Mouse (Mus musculus) kidney, embryonic 16.5 days (tissue): ENCODE measurements at regions not wholly inside any gene's neighbourhood (a gene's known extent, or its start where the extent isn't known, plus 50 kb on each side); places are given as distances from the start of the nearest gene placed in this dataset.

Source experiments
- ATAC-seq: fragments of 200-750 bp; cut with Nextera tagmentation; 2 replicates; pipeline ENCODE4 v1.8.0; 2017; ENCODE audit warnings: moderate TSS enrichment; ENCODE audit not compliant: low FRiP score, low TSS enrichment
- H3K27ac ChIP-seq: fragments of 300-500 bp; sonication (generic); 2 replicates; pipeline ENCODE4 v1.5.1; 2014; ENCODE audit warnings: low read length
- H3K27me3 ChIP-seq: fragments of 300-500 bp; sonication (generic); 2 replicates; pipeline ENCODE4 v1.6.1; 2014; ENCODE audit warnings: low read length, control low read depth, mixed read lengths; ENCODE audit not compliant: insufficient read depth
- H3K36me3 ChIP-seq: fragments of 300-500 bp; sonication (generic); 2 replicates; pipeline ENCODE4 v1.6.1; 2014; ENCODE audit warnings: low read length, control low read depth, mixed read lengths; ENCODE audit not compliant: insufficient read depth
- H3K4me1 ChIP-seq: fragments of 300-500 bp; sonication (generic); 2 replicates; pipeline ENCODE4 v1.6.1; 2014; ENCODE audit warnings: low read length, control low read depth, mixed read lengths; ENCODE audit not compliant: insufficient read depth
- H3K4me2 ChIP-seq: fragments of 300-500 bp; sonication (generic); replicated peaks from 2 replicates; pipeline ENCODE4 v1.6.1; 2014; ENCODE audit warnings: low read depth, low read length
- H3K4me3 ChIP-seq: fragments of 300-500 bp; sonication (generic); 2 replicates; pipeline ENCODE4 v1.5.1; 2014; ENCODE audit warnings: mild to moderate bottlenecking, low read length
- H3K9ac ChIP-seq: fragments of 300-500 bp; sonication (generic); replicated peaks from 2 replicates; pipeline ENCODE4 v1.6.1; 2014; ENCODE audit warnings: low read length
- H3K9me3 ChIP-seq: fragments of 300-500 bp; sonication (generic); 2 replicates; pipeline ENCODE4 v1.6.1; 2016; ENCODE audit warnings: low read length, control low read depth
- WGBS: fragments of 180-500 bp; shearing (Covaris S2); extraction: QIAGEN DNeasy Blood & Tissue Kit; methylation state at CpG from one replicate; pipeline ENCODE4 v1.1.7; 2014; 5-methylcytosine and 5-hydroxymethylcytosine counted together

DNA sequence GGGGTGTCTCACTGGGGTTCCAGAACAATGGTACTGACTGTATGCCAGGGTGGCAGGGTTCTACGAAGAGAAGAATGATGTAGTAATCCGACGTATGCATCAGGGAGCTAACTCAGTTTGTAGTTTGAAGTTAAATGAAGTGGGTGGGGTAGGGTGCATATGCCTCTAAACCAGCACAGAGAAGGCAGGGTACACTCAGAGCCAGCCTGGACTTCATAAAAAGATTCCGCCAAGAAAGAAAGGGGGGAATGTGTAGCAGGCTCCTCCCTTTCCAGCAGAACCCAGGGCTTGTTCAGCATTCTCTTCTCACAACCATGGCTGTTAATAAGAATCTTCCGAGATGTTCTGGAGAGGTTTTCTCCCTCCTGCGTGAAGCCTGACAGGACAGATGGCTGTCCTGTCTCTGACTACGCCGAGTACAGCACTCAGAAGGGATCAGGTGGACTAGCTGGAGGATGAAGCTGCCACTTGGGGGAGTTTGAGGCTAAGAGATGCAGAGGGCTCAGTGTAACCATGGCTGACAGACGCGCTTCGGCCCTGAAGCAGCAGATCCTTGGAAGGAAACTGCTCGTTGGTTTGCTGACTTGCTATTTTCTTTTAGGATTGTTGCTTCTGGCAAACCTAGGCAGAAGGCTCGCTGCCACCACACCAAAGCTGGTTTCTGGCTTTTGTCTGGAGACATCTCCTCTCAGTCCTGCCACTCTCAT, 143.4 kb upstream of the Plxnc1 start:
- no peaks in the 10 kb centered on the region for H3K36me3 ChIP-seq
- peak; percentile 84; the same call in 1 of the 2 replicates for ATAC-seq
- no peaks in the 10 kb centered on the region for H3K9me3 ChIP-seq
- peaks cover 4% of the 10 kb centered on the region for H3K4me1 ChIP-seq
- H3K4me2 ChIP-seq: no peak overlapping the region
- H3K4me3 ChIP-seq: no peak overlapping the region
- H3K9ac ChIP-seq: no peak overlapping the region
- 0 out of 2 replicates have a peak, but pooled peaks cover 4% of the 10 kb centered on the region for H3K27me3 ChIP-seq
- H3K27ac ChIP-seq: no peak overlapping the region
- WGBS: 39% methylated on average over 13 of the region's 13 CpGs

DNA sequence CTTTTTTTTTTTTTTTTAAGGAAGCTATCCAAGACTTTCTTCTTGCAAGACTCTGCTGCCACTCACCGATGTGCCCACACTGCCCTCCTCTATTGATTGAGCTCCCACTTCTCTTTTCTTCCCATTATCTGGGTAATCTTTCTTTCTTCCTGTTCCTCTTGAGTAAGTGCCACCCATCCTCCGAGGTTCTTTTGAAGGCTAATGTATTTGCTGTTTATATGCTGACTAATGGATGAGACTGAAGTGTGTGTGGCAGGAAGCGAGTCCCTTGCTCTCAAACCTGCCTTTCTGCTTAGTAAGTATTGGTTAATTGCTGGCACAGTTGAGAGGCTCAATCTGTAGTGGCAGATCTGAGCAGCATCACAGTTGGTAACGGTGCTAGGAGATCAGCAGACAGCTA, 142.1 kb upstream of the Plxnc1 start:
- no peak overlapping the region for H3K27ac ChIP-seq
- H3K27me3 ChIP-seq: peaks cover 4% of the 10 kb centered on the region; the same call in 1 of the 2 replicates
- peaks cover 4% of the 10 kb centered on the region for H3K4me1 ChIP-seq
- no peak overlapping the region for H3K4me3 ChIP-seq
- H3K9ac ChIP-seq: no peak overlapping the region
- no peak overlapping the region for H3K4me2 ChIP-seq
- no peak for ATAC-seq
- no peaks in the 10 kb centered on the region for H3K9me3 ChIP-seq
- 49% methylated on average over 4 of the region's 4 CpGs for WGBS
- no peaks in the 10 kb centered on the region for H3K36me3 ChIP-seq

DNA sequence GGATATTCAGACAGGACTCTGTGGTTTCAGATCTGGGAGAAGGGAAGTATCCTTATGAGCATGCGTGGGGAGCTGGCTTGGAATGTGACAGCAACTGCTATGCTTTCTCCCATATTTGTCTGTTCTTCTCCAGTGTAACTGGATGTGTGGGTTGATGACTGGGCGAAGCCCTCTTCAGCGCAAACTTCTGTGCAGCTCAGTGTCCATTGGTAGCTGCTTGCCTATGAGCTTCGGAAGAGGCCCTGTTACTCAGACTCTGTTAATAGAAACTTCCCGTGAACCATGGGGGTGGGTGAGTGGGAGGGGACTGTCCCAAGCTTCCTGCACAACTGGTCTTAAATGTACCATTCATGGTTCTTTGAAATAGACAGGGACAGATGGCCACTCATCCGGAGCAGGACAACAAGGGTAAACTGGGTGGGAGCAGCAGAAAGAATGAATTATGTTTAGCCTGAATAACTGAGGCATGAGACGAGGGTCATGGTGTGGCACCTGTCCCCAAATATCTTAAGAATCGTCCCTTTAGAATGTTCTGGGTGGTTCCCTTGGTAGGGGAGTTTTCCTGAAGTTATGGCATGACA, 141.1 kb upstream of the Plxnc1 start:
- WGBS: 62% methylated on average over 8 of the region's 8 CpGs
- Histone ChIP-seq H3K4me1 (peaks cover 4% of the 10 kb centered on the region), H3K9me3 (no peaks in the 10 kb centered on the region), H3K9ac (no peak overlapping the region), H3K27ac (no peak overlapping the region), H3K4me3 (no peak overlapping the region), H3K4me2 (no peak overlapping the region), H3K27me3 (peaks cover 4% of the 10 kb centered on the region; the same call in 1 of the 2 replicates), H3K36me3 (no peaks in the 10 kb centered on the region)
- no peak for ATAC-seq

DNA sequence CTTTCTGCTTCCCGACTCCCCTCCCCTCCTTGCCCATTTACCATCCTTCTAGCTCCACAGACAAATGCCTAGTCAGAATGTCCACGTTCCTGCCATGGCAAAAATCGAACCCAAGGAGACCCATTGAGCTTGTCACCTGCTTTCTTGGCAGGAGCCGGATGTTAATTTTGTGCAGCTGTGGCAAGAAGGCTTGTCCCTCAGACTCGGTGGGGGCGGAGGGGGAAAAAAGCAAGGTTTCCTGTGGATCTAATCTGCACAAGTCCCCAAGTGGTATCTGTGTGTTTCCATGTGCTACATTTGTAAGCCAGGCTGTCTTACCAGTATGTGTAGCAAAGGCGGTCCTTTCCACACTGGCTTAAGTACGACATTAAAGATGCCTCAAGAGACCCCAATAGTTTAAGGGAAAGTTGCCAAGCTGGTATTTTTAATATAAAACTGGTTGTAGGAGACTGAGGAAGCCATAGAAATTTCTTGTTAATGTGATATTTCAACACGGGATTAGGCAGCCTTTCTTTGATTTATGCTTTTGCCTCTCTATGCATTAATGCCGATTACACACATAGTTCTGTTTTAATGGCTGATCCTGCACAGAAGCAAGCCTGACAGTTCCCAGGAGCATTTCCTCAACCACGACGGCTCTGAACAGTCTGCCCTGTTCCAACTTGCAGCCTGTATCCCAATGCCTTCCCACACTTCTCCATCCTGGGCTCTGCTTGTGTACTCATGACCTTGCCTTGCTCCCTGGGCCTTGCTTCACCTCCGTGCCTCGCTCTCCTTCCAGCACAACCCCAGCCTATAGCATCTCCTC, 138.9 kb upstream of the Plxnc1 start:
- WGBS: 67% methylated on average over 14 of the region's 14 CpGs
- Histone ChIP-seq H3K9ac (no peak overlapping the region), H3K9me3 (no peaks in the 10 kb centered on the region), H3K4me2 (no peak overlapping the region), H3K4me1 (peaks cover 4% of the 10 kb centered on the region), H3K27me3 (peaks cover under 1% of the 10 kb centered on the region; the same call in 1 of the 2 replicates), H3K36me3 (no peaks in the 10 kb centered on the region), H3K27ac (no peak overlapping the region), H3K4me3 (no peak overlapping the region)
- ATAC-seq: no peak

DNA sequence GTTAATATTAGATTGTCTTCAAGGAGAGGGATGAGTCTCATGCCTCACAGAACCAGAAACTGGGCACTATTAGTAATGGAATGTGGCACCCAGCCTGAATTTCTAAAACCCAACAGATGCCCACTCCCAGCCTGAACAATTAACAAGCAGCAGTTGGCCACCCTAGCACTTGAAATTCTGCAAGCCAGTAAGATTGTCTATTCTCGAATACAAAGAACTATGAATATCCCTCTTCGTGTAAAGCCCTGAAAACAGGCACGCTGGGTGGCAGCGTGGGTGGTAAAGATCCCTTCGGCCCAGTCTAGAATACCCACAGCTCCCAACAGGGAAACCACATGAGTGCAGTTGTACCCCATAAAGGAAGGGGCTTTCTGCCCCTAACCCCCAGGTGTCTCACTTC, 138.0 kb upstream of the Plxnc1 start:
- Histone ChIP-seq H3K27me3 (no peaks in the 10 kb centered on the region; the same call in 1 of the 2 replicates), H3K4me1 (peaks cover 4% of the 10 kb centered on the region), H3K4me2 (no peak overlapping the region), H3K9ac (no peak overlapping the region), H3K27ac (no peak overlapping the region), H3K4me3 (no peak overlapping the region), H3K36me3 (no peaks in the 10 kb centered on the region), H3K9me3 (no peaks in the 10 kb centered on the region)
- 91% methylated on average over 5 of the region's 5 CpGs for WGBS
- ATAC-seq: no peak

DNA sequence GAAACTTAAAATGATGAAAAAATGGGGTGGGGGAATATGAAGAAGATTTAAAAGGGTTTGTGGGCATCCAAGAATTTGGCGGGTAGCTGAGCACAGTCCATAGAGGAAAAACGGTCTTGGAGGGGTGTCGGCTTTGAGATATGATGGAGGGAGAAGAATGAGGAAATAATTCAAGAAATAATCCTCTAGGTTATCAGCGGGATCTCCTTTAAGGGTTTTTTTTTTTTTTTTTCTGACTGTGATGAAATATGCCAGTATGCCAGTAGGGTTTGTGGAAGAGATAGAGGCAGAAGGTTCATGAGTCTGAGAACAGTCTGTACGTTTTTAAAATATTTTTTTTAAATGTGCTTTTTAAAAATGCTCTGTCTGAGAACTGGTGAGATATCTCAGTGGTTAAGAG, 135.3 kb upstream of the Plxnc1 start:
- no peaks in the 10 kb centered on the region; the same call in 1 of the 2 replicates for H3K27me3 ChIP-seq
- no peaks in the 10 kb centered on the region for H3K4me1 ChIP-seq
- ATAC-seq: no peak
- no peaks in the 10 kb centered on the region for H3K9me3 ChIP-seq
- no peak overlapping the region for H3K4me2 ChIP-seq
- WGBS: 87% methylated on average over 5 of the region's 5 CpGs
- H3K36me3 ChIP-seq: no peaks in the 10 kb centered on the region
- H3K27ac ChIP-seq: no peak overlapping the region
- no peak overlapping the region for H3K9ac ChIP-seq
- no peak overlapping the region for H3K4me3 ChIP-seq

DNA sequence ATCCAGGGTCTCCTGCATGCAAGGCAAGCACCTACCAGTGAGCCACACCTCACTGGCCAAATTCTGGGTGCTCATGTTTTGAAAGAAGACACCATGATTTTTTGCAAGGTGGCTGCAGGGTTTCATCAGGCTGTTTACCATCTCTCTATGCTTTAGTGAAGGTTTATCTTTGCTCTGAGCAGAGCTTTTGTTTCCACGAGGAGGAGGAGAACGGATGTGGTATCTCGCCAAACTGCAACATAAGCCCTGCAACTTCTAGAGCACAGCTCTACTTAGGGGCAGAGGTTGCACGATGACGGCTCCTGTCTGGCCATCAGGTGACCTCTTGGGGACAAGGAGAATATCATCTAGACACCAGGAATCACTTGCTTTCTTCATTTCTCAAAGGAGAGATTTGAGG, 131.8 kb upstream of the Plxnc1 start:
- no peak overlapping the region for H3K27ac ChIP-seq
- H3K27me3 ChIP-seq: no peaks in the 10 kb centered on the region
- H3K4me1 ChIP-seq: no peaks in the 10 kb centered on the region
- H3K4me3 ChIP-seq: no peak overlapping the region
- H3K9ac ChIP-seq: no peak overlapping the region
- no peaks in the 10 kb centered on the region for H3K36me3 ChIP-seq
- no peak for ATAC-seq
- no peaks in the 10 kb centered on the region for H3K9me3 ChIP-seq
- WGBS: 62% methylated on average over 5 of the region's 5 CpGs
- H3K4me2 ChIP-seq: no peak overlapping the region

DNA sequence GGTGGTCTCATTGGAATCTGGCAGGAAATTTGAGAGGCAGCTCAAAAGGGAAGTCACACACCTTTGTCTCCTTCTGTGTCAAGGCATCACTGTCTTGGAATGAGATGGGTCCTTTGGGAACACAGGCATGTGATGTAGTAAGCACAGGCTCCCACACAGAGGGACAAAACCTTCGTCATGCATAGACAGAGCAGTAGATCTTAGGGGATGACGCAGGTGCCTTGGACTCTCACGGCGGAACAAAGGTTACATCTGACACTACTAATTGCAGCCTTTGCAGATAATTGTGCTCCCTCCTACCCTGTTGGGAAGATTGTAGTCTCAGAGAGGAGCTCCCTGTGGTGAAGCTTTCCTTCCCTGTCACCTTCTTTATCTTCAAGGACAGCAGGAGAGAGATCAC, 131.3 kb upstream of the Plxnc1 start:
- WGBS: 68% methylated on average over 4 of the region's 4 CpGs
- H3K4me1 ChIP-seq: no peaks in the 10 kb centered on the region
- no peak overlapping the region for H3K27ac ChIP-seq
- no peak overlapping the region for H3K9ac ChIP-seq
- no peak overlapping the region for H3K4me2 ChIP-seq
- H3K4me3 ChIP-seq: no peak overlapping the region
- no peaks in the 10 kb centered on the region for H3K9me3 ChIP-seq
- no peaks in the 10 kb centered on the region for H3K27me3 ChIP-seq
- no peak for ATAC-seq
- H3K36me3 ChIP-seq: no peaks in the 10 kb centered on the region

DNA sequence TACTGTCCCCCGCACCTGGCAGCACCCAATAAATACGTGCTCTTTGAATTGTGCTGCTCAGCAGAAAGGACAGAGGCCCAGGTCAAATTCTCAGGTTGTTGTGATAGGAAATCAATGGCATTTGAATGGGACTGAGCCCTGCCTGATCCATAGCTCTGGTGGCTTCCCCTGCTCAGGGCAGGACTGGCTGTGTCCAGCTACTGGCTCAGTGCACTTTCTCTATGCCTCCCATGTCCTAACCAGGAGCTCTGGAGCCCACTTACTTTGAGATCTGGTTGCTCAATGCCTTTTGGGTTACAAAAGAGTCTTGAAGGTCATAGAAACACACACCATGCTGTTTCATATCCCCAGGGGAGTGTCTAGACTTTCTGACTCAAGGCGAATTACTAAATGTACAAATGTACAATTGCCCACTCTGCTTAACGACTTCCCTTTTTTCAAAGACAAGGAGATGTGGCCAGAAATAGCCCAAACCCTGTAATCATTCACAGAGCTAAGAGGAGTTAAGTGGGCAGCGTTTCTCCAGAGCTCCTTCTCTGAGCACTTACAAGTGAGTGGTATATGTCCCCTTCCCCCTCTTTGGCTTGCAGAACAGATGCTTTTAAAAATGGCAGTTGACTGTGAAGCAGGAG, 130.4 kb upstream of the Plxnc1 start:
- no peak for ATAC-seq
- no peaks in the 10 kb centered on the region for H3K27me3 ChIP-seq
- no peak overlapping the region for H3K4me3 ChIP-seq
- H3K36me3 ChIP-seq: no peaks in the 10 kb centered on the region
- 44% methylated on average over 5 of the region's 5 CpGs for WGBS
- no peak overlapping the region for H3K4me2 ChIP-seq
- no peaks in the 10 kb centered on the region for H3K4me1 ChIP-seq
- H3K9ac ChIP-seq: no peak overlapping the region
- H3K9me3 ChIP-seq: no peaks in the 10 kb centered on the region
- H3K27ac ChIP-seq: no peak overlapping the region
